ENCODE assay signal across 8 mouse cellular contexts in the genomic region with DNA sequence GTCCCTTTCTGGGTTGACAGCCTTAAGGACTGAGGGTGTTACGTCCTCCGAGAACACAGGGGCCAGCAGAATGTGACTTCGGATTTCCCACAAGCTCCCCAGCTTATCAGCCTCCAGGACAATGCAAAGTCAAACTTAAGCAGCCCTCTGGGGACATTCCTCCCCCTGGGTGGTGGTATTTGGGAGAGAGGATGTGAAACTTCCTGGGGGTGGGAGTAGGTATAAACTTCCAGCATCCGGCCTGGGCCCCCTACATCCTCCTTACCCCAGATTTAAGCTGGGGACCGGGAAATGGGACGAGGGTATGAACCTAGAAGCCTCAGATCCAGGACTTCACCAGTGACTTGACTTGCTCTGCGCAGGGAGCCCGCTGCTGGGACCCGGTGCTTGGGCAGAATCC. TPM values are rescaled to one million over a fixed set of nuclear protein-coding genes. Genes with fewer than 3 reads are reported as not detected.
A peak's percentile ranks its signal among the peaks of the same experiment; 100 is the strongest.
DNase-seq lines count a peak whose midpoint lies in the region; ATAC-seq and TF ChIP-seq lines count a peak whose summit lies in the region.

No protein-coding gene starts in this region.

- peaks cover 18% of the 10 kb centered on the region for H3K4me1 ChIP-seq in liver, adult 2 months (ENCODE audit: control insufficient read depth, insufficient read depth, low read length)
- H3K4me1 ChIP-seq in forebrain, embryonic 15.5 days: peaks cover 41% of the 10 kb centered on the region
- H3K4me1 ChIP-seq in liver, embryonic 12.5 days: peaks cover 34% of the 10 kb centered on the region
- peaks cover 43% of the 10 kb centered on the region for H3K4me1 ChIP-seq in neural tube, embryonic 15.5 days

- H3K9ac ChIP-seq in liver, adult 2 months (ENCODE audit: low read depth, low read length): peak overlapping the region; percentile 15; the same call in 1 of the 2 replicates
- H3K9ac ChIP-seq in forebrain, embryonic 15.5 days (replicated peaks): peak overlapping the region; percentile 30
- H3K9ac ChIP-seq in liver, embryonic 12.5 days: no peak overlapping the region
- H3K9ac ChIP-seq in neural tube, embryonic 15.5 days (replicated peaks): peak overlapping the region; percentile 37

- peak; percentile 28 for DNase-seq in liver, adult 2 months (ENCODE audit: extremely low read depth, low read depth, low spot score)
- no peak for DNase-seq in liver
- DNase-seq in urinary bladder, postnatal 25 days (ENCODE audit: low spot score): no peak
- DNase-seq in urinary bladder, postnatal 10 days (ENCODE audit: low spot score): no peak
- DNase-seq in right cerebral cortex, adult 18-20 months: no peak

- TF ChIP-seq POLR2A in liver, adult 2 months (IDR thresholded peaks at IDR 0.05; ENCODE audit: extremely low read depth, insufficient read depth, low read length): no peak

- H3K27ac ChIP-seq in liver, adult 2 months (replicated peaks; ENCODE audit: insufficient read depth, low read depth, low read length): peak overlapping the region; percentile 56
- no peak overlapping the region for H3K27ac ChIP-seq in forebrain, embryonic 15.5 days (replicated peaks)
- H3K27ac ChIP-seq in liver, embryonic 12.5 days: peak overlapping the region; percentile 68
- peak overlapping the region; percentile 69; the same call in 1 of the 2 replicates for H3K27ac ChIP-seq in neural tube, embryonic 15.5 days (replicated peaks)

- H3K79me2 ChIP-seq in liver, adult 2 months (ENCODE audit: control insufficient read depth, insufficient read depth, low read length): no peaks in the 10 kb centered on the region; the same call in 1 of the 2 replicates

- peak overlapping the region; percentile 58 for H3K4me2 ChIP-seq in forebrain, embryonic 15.5 days (replicated peaks)
- peak overlapping the region; percentile 60 for H3K4me2 ChIP-seq in liver, embryonic 12.5 days
- peak overlapping the region; percentile 57 for H3K4me2 ChIP-seq in neural tube, embryonic 15.5 days

- H3K36me3 ChIP-seq in liver, adult 2 months (ENCODE audit: control insufficient read depth, insufficient read depth, low read length): no peaks in the 10 kb centered on the region
- H3K36me3 ChIP-seq in forebrain, embryonic 15.5 days: no peaks in the 10 kb centered on the region
- no peaks in the 10 kb centered on the region for H3K36me3 ChIP-seq in liver, embryonic 12.5 days
- no peaks in the 10 kb centered on the region for H3K36me3 ChIP-seq in neural tube, embryonic 15.5 days

- no peaks in the 10 kb centered on the region for H3K9me3 ChIP-seq in forebrain, embryonic 15.5 days
- no peaks in the 10 kb centered on the region for H3K9me3 ChIP-seq in liver, embryonic 12.5 days (replicated peaks)
- no peaks in the 10 kb centered on the region for H3K9me3 ChIP-seq in neural tube, embryonic 15.5 days (replicated peaks)

- no peak for TF ChIP-seq CTCF in liver, adult 2 months (IDR thresholded peaks at IDR 0.05; ENCODE audit: low read depth, low read length)

- WGBS in liver, adult 2 months: 27% methylated on average over 9 of the region's 9 CpGs
- 11% methylated on average over 9 of the region's 9 CpGs for WGBS in forebrain, embryonic 15.5 days
- WGBS in liver, embryonic 12.5 days (ENCODE audit: insufficient replicate concordance): 6% methylated on average over 9 of the region's 9 CpGs
- WGBS in neural tube, embryonic 15.5 days: 9% methylated on average over 9 of the region's 9 CpGs

- ATAC-seq in forebrain, embryonic 15.5 days (replicated peaks): no peak
- no peak for ATAC-seq in liver, embryonic 12.5 days
- ATAC-seq in neural tube, embryonic 15.5 days (ENCODE audit: low FRiP score): no peak

- peak overlapping the region; percentile 32; the same call in 1 of the 2 replicates for H3K4me3 ChIP-seq in liver, adult 2 months (ENCODE audit: insufficient read depth, low read depth, low read length)
- peak overlapping the region; percentile 31 for H3K4me3 ChIP-seq in forebrain, embryonic 15.5 days
- H3K4me3 ChIP-seq in liver, embryonic 12.5 days: peak overlapping the region; percentile 38
- H3K4me3 ChIP-seq in neural tube, embryonic 15.5 days (replicated peaks): peak overlapping the region; percentile 29

- H3K27me3 ChIP-seq in liver, adult 2 months (ENCODE audit: control insufficient read depth, insufficient read depth, low read length): peaks cover 10% of the 10 kb centered on the region; the same call in 1 of the 2 replicates
- H3K27me3 ChIP-seq in forebrain, embryonic 15.5 days: peaks cover 6% of the 10 kb centered on the region; the same call in 1 of the 2 replicates
- H3K27me3 ChIP-seq in liver, embryonic 12.5 days (replicated peaks): peaks cover 66% of the 10 kb centered on the region
- peaks cover 42% of the 10 kb centered on the region for H3K27me3 ChIP-seq in neural tube, embryonic 15.5 days (replicated peaks)

RNA-seq across cellular contexts. Expression of a gene that starts 4.6 kb away (rescaled TPM):
- total RNA-seq in liver, adult 2 months (2014; rRNA removed): 3.6 and 6.7 TPM in 2 replicates
- polyA plus RNA-seq in liver, adult 2 months (2012; rRNA removed): 4.2 and 4.5 TPM in 2 replicates
- 11.3 and 13.1 TPM in 2 replicates for polyA plus RNA-seq in forebrain, embryonic 15.5 days (2015; fragmentation: Nextera tagmentation; extraction: Ambion mirVana)
- 6.1 and 6.3 TPM in 2 replicates for polyA plus RNA-seq in liver, embryonic 12.5 days (2016; fragmentation: Nextera tagmentation; extraction: Ambion mirVana)
- 17.3 and 22.6 TPM in 2 replicates for polyA plus RNA-seq in neural tube, embryonic 15.5 days (2015; fragmentation: Nextera tagmentation; extraction: Ambion mirVana)

RNA-seq across cellular contexts. Expression of a gene that starts 16.3 kb away (rescaled TPM):
- total RNA-seq in liver, adult 2 months (2014; rRNA removed): 3.1 and 5.0 TPM in 2 replicates
- 16.7 and 19.0 TPM in 2 replicates for polyA plus RNA-seq in liver, adult 2 months (2012; rRNA removed)
- polyA plus RNA-seq in forebrain, embryonic 15.5 days (2015; fragmentation: Nextera tagmentation; extraction: Ambion mirVana): 39.9 and 40.1 TPM in 2 replicates
- 57.6 and 58.7 TPM in 2 replicates for polyA plus RNA-seq in liver, embryonic 12.5 days (2016; fragmentation: Nextera tagmentation; extraction: Ambion mirVana)
- 33.7 and 42.5 TPM in 2 replicates for polyA plus RNA-seq in neural tube, embryonic 15.5 days (2015; fragmentation: Nextera tagmentation; extraction: Ambion mirVana)

RNA-seq across cellular contexts. Expression of a gene that starts 16.3 kb away (rescaled TPM):
- 0.09 TPM in 1 of 2 replicates, not detected in the other for total RNA-seq in liver, adult 2 months (2014; rRNA removed)
- polyA plus RNA-seq in liver, adult 2 months (2012; rRNA removed): not detected in 2 replicates
- polyA plus RNA-seq in forebrain, embryonic 15.5 days (2015; fragmentation: Nextera tagmentation; extraction: Ambion mirVana): 0.17 and 0.18 TPM in 2 replicates
- not detected in 2 replicates for polyA plus RNA-seq in liver, embryonic 12.5 days (2016; fragmentation: Nextera tagmentation; extraction: Ambion mirVana)
- polyA plus RNA-seq in neural tube, embryonic 15.5 days (2015; fragmentation: Nextera tagmentation; extraction: Ambion mirVana): 0.15 and 0.58 TPM in 2 replicates

RNA-seq across cellular contexts. Expression of a gene that starts 22.6 kb away (rescaled TPM):
- total RNA-seq in liver, adult 2 months (2014; rRNA removed): 2.7 and 3.0 TPM in 2 replicates
- polyA plus RNA-seq in liver, adult 2 months (2012; rRNA removed): 5.6 and 5.7 TPM in 2 replicates
- 2.2 and 3.6 TPM in 2 replicates for polyA plus RNA-seq in forebrain, embryonic 15.5 days (2015; fragmentation: Nextera tagmentation; extraction: Ambion mirVana)
- 0.23 and 0.28 TPM in 2 replicates for polyA plus RNA-seq in liver, embryonic 12.5 days (2016; fragmentation: Nextera tagmentation; extraction: Ambion mirVana)
- polyA plus RNA-seq in neural tube, embryonic 15.5 days (2015; fragmentation: Nextera tagmentation; extraction: Ambion mirVana): 5.8 and 9.3 TPM in 2 replicates

RNA-seq across cellular contexts. Expression of a gene that starts 28.1 kb away (rescaled TPM):
- under 0.01 TPM in 1 of 2 replicates, not detected in the other for total RNA-seq in liver, adult 2 months (2014; rRNA removed)
- polyA plus RNA-seq in liver, adult 2 months (2012; rRNA removed): not detected in 2 replicates
- 0.18 and 0.23 TPM in 2 replicates for polyA plus RNA-seq in forebrain, embryonic 15.5 days (2015; fragmentation: Nextera tagmentation; extraction: Ambion mirVana)
- 0.11 TPM in 1 of 2 replicates, not detected in the other for polyA plus RNA-seq in liver, embryonic 12.5 days (2016; fragmentation: Nextera tagmentation; extraction: Ambion mirVana)
- 0.08 and 0.28 TPM in 2 replicates for polyA plus RNA-seq in neural tube, embryonic 15.5 days (2015; fragmentation: Nextera tagmentation; extraction: Ambion mirVana)
